Mouse (Mus musculus) cerebellum, adult (tissue): ENCODE measurements at regions not wholly inside any gene's neighbourhood (a gene's known extent, or its start where the extent isn't known, plus 50 kb on each side); places are given as distances from the start of the nearest gene placed in this dataset.
"Not testable (repeated sequence)": the region's sequence is repeated elsewhere in the genome, so short reads cannot be mapped to it uniquely, and the experiment has no call there.

ENCODE experiments used
- ATAC-seq: cut with Nextera tagmentation; 2 replicates; pipeline ENCODE4 v1.9.2; 2017; ENCODE audit warnings: mild to moderate bottlenecking, moderate library complexity, mixed read lengths; ENCODE audit not compliant: insufficient number of reproducible peaks, low FRiP score, low TSS enrichment

- ATAC-seq, result no peak
Observed at GRCm38 (mm10) chr14:37571971-37572370, 436.9 kb upstream of the Ghitm start.

GRCm38 (mm10) chr14:37558258-37558657, 423.2 kb upstream of the Ghitm start:
- ATAC-seq, result no peak

- no peak for ATAC-seq
Observed at GRCm38 (mm10) chr14:37523616-37524015, 388.5 kb upstream of the Ghitm start.

GRCm38 (mm10) chr14:37520631-37521030, 385.6 kb upstream of the Ghitm start:
- ATAC-seq, result not testable (repeated sequence)

- no peak for ATAC-seq
Observed at GRCm38 (mm10) chr14:37505314-37505713, 370.2 kb upstream of the Ghitm start.

GRCm38 (mm10) chr14:37490711-37491110, 355.6 kb upstream of the Ghitm start:
- ATAC-seq, result no peak

GRCm38 (mm10) chr14:37485292-37485691, 350.2 kb upstream of the Ghitm start:
- ATAC-seq, result no peak

GRCm38 (mm10) chr14:37477599-37477998, 342.5 kb upstream of the Ghitm start:
- no peak for ATAC-seq

- ATAC-seq, result no peak
Observed at GRCm38 (mm10) chr14:37468711-37469110, 333.6 kb upstream of the Ghitm start.

- ATAC-seq, result peak; percentile 74; the same call in 1 of the 2 replicates
Observed at GRCm38 (mm10) chr14:37440874-37441273, 305.8 kb upstream of the Ghitm start.

GRCm38 (mm10) chr14:37430656-37431055, 295.6 kb upstream of the Ghitm start:
- ATAC-seq, result no peak

GRCm38 (mm10) chr14:37425506-37425905, 290.4 kb upstream of the Ghitm start:
- no peak for ATAC-seq

GRCm38 (mm10) chr14:37421566-37421965, 286.5 kb upstream of the Ghitm start:
- no peak for ATAC-seq

GRCm38 (mm10) chr14:37412583-37412982, 277.5 kb upstream of the Ghitm start:
- not testable (repeated sequence) for ATAC-seq

- ATAC-seq, result no peak
Observed at GRCm38 (mm10) chr14:37371972-37372371, 236.9 kb upstream of the Ghitm start.

GRCm38 (mm10) chr14:37361896-37362295, 226.8 kb upstream of the Ghitm start:
- ATAC-seq, result no peak

GRCm38 (mm10) chr14:37355968-37356704, 221.1 kb upstream of the Ghitm start:
- ATAC-seq, result peak; percentile 81

- ATAC-seq, result no peak
Observed at GRCm38 (mm10) chr14:37323392-37323791, 188.3 kb upstream of the Ghitm start.

GRCm38 (mm10) chr14:37315239-37315895, 180.3 kb upstream of the Ghitm start:
- no peak for ATAC-seq

GRCm38 (mm10) chr14:37313906-37314305, 178.8 kb upstream of the Ghitm start:
- ATAC-seq, result no peak

GRCm38 (mm10) chr14:37312887-37313286, 177.8 kb upstream of the Ghitm start:
- ATAC-seq, result no peak
